Mouse (Mus musculus) lung, embryonic 16.5 days (tissue): Measurements from ENCODE around the gene Evi5l. TPM values are rescaled to one million over a fixed set of nuclear protein-coding genes. Genes with fewer than 3 reads are reported as not detected.

ENCODE experiments used
- ATAC-seq: fragments of 200-750 bp; cut with Nextera tagmentation; 2 replicates; pipeline ENCODE4 v1.8.0; 2017; ENCODE audit warnings: low read depth, mild to moderate bottlenecking, moderate library complexity
- H3K27ac ChIP-seq: fragments of 300-500 bp; sonication (generic); 2 replicates; pipeline ENCODE4 v1.5.1; 2014; ENCODE audit warnings: mild to moderate bottlenecking, control low read depth, low read length
- H3K27me3 ChIP-seq: fragments of 300-500 bp; sonication (generic); 2 replicates; pipeline ENCODE4 v1.6.1; 2014; ENCODE audit warnings: low read depth, low read length, mixed read lengths; ENCODE audit not compliant: control insufficient read depth, insufficient read depth
- H3K36me3 ChIP-seq: fragments of 300-500 bp; sonication (generic); 2 replicates; pipeline ENCODE4 v1.6.1; 2014; ENCODE audit warnings: low read length; ENCODE audit not compliant: control insufficient read depth, insufficient read depth
- H3K4me1 ChIP-seq: fragments of 300-500 bp; sonication (generic); replicated peaks from 2 replicates; pipeline ENCODE4 v1.6.1; 2014; ENCODE audit warnings: low read length, mixed read lengths; ENCODE audit not compliant: control insufficient read depth, insufficient read depth
- H3K4me2 ChIP-seq: fragments of 300-500 bp; sonication (generic); 2 replicates; pipeline ENCODE4 v1.6.1; 2014; ENCODE audit warnings: low read depth, low read length, control low read depth
- H3K4me3 ChIP-seq: fragments of 300-500 bp; sonication (generic); 2 replicates; pipeline ENCODE4 v1.5.1; 2014; ENCODE audit warnings: mild to moderate bottlenecking, low read length, control low read depth
- H3K9ac ChIP-seq: fragments of 300-500 bp; sonication (generic); 2 replicates; pipeline ENCODE4 v1.6.1; 2014; ENCODE audit warnings: low read length, control low read depth
- H3K9me3 ChIP-seq: fragments of 300-500 bp; sonication (generic); 2 replicates; pipeline ENCODE4 v1.6.1; 2016; ENCODE audit warnings: low read length; ENCODE audit not compliant: control insufficient read depth
- WGBS: fragments of 180-500 bp; shearing (Covaris S2); extraction: QIAGEN DNeasy Blood & Tissue Kit; methylation state at CpG from one replicate; pipeline ENCODE4 v1.1.7; 2014; 5-methylcytosine and 5-hydroxymethylcytosine counted together
- polyA plus RNA-seq: library from polyadenylated mRNA; unstranded; fragments of >200 nt; fragmentation: Nextera tagmentation; extraction: Ambion mirVana; gene quantifications from 2 replicates; pipeline ENCODE4 v1.2.1, GENCODE M21; 2015

The Evi5l gene
- polyA plus RNA-seq, 1 experiment from 2014 or later = 24.5 TPM

DNA sequence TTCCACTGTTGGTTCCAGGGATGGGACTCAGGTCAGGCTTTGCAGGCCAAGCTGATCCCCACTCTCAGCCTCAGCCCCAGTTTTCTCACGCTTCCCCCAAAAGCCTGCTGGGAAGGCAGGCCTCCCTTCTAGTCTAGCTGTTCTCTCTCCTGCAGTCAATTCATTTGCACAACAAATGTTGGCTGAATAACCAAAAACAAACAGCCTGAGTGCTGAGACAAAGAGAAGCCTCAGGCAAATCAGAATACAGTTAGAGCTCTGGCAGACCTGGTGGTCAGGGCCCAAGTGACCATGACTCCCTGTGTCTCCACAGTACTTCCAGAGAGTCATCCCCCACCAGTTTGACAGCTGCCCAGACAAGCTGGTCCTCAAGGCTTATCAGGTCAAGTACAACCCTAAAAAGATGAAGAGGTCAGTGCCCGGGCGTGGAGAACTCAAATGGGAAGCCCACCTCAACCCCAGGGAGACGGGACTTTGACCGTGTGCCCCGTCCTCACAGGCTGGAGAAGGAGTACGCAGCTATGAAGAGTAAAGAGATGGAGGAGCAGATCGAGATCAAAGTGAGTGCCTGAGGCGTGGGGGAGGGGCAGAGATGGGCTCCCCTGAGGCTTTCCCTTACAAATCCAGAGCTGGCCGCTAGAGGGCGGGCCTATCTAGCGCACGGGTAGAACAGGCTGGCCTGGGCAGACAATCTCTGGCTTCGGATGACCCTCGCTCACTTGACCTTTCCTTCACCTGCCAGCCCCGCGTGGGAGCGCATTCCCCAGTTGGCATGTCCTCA, 26.6 kb downstream of the Evi5l start:
- 9% methylated on average over 18 of the region's 18 CpGs for WGBS
- H3K27ac ChIP-seq = no peak overlapping the region
- H3K9ac ChIP-seq = no peak overlapping the region
- H3K4me2 ChIP-seq = peak overlapping the region; percentile 12; the same call in 1 of the 2 replicates
- no peak overlapping the region for H3K4me3 ChIP-seq
- H3K36me3 ChIP-seq = no peaks in the 10 kb centered on the region
- peak; percentile 90 for ATAC-seq
- no peaks in the 10 kb centered on the region for H3K27me3 ChIP-seq
- H3K4me1 ChIP-seq = 0 out of 2 replicates have a peak, but pooled peaks cover 2% of the 10 kb centered on the region
- no peaks in the 10 kb centered on the region for H3K9me3 ChIP-seq

DNA sequence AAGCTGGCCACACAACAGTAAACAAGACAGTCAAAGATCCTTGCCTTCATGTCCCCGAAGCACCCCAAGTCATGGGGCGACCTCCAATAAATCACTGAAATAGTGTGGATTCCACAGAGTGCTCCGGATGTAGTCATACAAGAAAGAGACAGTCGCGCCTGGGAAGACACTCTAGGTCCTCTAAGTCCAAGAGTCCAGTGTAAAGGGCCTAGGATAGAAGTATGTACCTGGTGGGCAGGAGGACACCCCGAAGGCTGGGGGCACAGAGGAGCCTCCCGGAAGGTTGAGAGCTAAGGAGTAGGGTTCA, 27.2 kb downstream of the Evi5l start:
- ATAC-seq = peak; percentile 15; the same call in 1 of the 2 replicates
- H3K9me3 ChIP-seq = no peaks in the 10 kb centered on the region
- H3K27ac ChIP-seq = no peak overlapping the region
- WGBS = 47% methylated on average over 7 of the region's 7 CpGs
- no peaks in the 10 kb centered on the region for H3K27me3 ChIP-seq
- peak overlapping the region; percentile 12; the same call in 1 of the 2 replicates for H3K4me2 ChIP-seq
- no peak overlapping the region for H3K9ac ChIP-seq
- 0 out of 2 replicates have a peak, but pooled peaks cover 2% of the 10 kb centered on the region for H3K4me1 ChIP-seq
- no peaks in the 10 kb centered on the region for H3K36me3 ChIP-seq
- H3K4me3 ChIP-seq = no peak overlapping the region

DNA sequence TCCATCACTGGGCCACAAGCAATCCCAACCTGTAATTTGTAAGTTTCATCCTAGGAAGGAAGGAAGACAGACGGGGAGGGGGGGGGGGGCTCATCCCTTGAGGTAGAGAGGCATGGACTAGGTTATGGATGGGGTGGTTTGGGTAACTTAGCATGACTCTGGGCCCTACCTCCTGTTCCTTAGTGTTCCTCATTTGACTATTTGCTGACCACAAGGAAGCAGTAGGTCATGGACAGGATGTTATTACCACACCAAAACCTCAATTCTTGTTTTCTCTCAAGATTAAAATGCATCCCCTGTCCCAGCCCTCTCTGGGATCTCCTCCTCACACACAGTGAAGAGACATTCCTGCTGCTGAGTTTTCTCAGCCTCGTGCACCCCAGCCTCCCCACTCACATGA, 35.0 kb downstream of the Evi5l start:
- H3K4me1 ChIP-seq = no peaks in the 10 kb centered on the region; the same call in 1 of the 2 replicates
- H3K36me3 ChIP-seq = no peaks in the 10 kb centered on the region; the same call in 1 of the 2 replicates
- H3K27me3 ChIP-seq = peaks cover 8% of the 10 kb centered on the region; the same call in 1 of the 2 replicates
- H3K9me3 ChIP-seq = no peaks in the 10 kb centered on the region
- no peak overlapping the region for H3K9ac ChIP-seq
- ATAC-seq = no peak
- H3K27ac ChIP-seq = no peak overlapping the region
- H3K4me2 ChIP-seq = no peak overlapping the region
- no peak overlapping the region for H3K4me3 ChIP-seq
- 56% methylated on average over 2 of the region's 2 CpGs for WGBS

DNA sequence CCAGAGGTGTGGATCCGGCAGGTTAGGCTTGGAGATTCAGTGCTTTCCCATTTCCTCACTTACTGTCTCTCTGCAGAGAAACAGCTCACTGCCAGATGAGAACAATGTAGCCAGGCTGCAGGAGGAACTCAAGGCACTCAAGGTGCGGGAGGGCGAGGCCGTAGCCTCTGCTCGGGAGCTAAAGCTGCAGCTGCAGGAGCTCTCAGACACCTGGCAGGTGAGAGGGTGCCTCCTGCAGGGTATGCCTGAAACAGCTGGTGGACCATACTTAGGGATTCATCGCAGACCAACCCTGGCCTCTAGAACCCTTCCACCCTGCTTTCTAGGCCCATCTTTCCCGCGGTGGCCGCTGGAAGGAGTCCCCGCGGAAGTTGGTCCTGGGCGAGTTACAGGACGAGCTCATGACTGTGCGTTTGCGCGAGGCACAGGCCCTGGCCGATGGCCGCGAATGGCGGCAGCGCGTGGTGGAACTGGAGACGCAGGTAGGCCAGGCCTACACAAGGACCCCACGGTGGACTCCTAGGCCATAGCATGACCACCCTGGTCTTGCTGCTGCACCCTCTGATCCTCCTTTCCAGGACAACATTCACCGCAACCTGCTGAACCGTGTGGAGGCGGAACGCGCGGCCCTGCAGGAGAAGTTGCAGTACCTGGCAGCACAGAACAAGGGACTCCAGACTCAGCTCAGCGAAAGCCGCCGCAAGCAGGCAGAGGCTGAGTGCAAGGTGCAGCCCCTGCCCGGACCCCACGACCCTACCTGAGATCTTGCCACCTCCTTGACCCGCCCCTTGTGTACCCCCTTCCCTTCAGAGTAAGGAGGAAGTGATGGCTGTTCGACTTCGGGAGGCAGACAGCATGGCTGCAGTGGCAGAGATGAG, 39.1 kb downstream of the Evi5l start:
- 29% methylated on average over 38 of the region's 38 CpGs for WGBS
- H3K4me3 ChIP-seq = no peak overlapping the region
- no peaks in the 10 kb centered on the region; the same call in 1 of the 2 replicates for H3K4me1 ChIP-seq
- H3K4me2 ChIP-seq = peak overlapping the region; percentile 13
- H3K27ac ChIP-seq = no peak overlapping the region
- no peak overlapping the region for H3K9ac ChIP-seq
- H3K27me3 ChIP-seq = peaks cover 8% of the 10 kb centered on the region; the same call in 1 of the 2 replicates
- peak; percentile 46 for ATAC-seq
- H3K36me3 ChIP-seq = peaks cover 6% of the 10 kb centered on the region
- no peaks in the 10 kb centered on the region; the same call in 1 of the 2 replicates for H3K9me3 ChIP-seq

DNA sequence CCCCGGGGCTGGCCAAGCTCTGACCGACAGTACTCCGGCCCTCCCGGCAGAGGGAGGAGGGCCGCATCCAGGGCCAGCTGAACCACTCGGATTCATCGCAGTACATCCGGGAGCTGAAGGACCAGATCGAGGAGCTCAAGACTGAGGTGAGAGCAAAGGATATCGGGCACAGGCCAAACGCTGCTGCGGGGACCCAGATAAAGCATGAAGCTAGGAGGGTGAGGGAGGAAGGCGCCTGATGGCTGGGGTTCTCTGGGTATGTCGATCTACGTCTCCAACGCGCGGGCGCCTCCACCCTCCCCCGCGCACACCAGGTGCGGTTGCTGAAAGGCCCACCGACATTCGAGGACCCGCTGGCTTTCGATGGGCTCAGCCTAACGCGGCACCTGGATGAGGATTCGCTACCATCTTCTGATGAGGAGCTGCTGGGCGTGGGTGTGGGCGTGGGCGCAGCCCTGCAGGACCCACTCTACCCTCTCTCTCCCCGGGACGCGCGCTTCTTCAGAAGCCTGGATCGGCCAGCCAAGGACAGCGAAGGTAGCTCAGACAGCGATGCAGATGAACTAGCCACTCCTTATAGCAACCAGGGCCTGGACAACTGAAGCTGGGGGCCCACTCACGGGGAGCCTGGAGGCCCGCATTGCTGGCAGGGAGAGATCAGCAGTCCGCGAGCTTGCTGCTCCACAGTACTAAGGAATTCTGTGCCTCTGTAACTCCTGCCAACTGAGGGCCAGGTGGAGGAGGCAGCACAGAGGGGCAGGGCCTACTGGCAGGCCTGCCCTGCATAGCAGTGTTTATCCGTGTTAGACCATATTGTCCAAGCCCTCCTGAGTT, 40.0 kb downstream of the Evi5l start:
- peak overlapping the region; percentile 13 for H3K4me2 ChIP-seq
- no peaks in the 10 kb centered on the region; the same call in 1 of the 2 replicates for H3K9me3 ChIP-seq
- 23% methylated on average over 44 of the region's 44 CpGs for WGBS
- H3K27me3 ChIP-seq = peaks cover 8% of the 10 kb centered on the region; the same call in 1 of the 2 replicates
- no peak overlapping the region for H3K4me3 ChIP-seq
- H3K36me3 ChIP-seq = peaks cover 6% of the 10 kb centered on the region
- ATAC-seq = peak; percentile 63
- no peaks in the 10 kb centered on the region; the same call in 1 of the 2 replicates for H3K4me1 ChIP-seq
- no peak overlapping the region for H3K27ac ChIP-seq
- no peak overlapping the region for H3K9ac ChIP-seq

DNA sequence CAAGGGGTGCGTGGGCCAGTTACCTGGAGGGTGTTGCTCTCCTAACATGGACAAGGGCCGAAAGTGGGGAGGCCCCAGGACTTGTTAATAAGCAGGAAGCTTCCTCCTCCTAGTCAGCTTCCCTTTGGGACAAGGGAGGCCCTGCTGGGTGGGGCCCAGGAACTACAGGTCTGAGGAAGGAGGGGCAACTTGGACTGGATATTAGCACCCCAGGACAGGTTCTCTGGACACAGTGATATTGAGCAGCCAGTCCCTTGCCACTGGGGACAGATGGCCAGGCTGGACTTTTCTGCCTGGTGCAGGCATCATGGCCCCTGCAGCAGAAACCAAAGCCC, 40.6 kb downstream of the Evi5l start:
- Histone ChIP-seq H3K4me2 (no peak overlapping the region), H3K27me3 (peaks cover 8% of the 10 kb centered on the region; the same call in 1 of the 2 replicates), H3K9ac (no peak overlapping the region), H3K4me1 (no peaks in the 10 kb centered on the region; the same call in 1 of the 2 replicates), H3K9me3 (no peaks in the 10 kb centered on the region; the same call in 1 of the 2 replicates), H3K36me3 (peaks cover 6% of the 10 kb centered on the region), H3K27ac (no peak overlapping the region), H3K4me3 (no peak overlapping the region)
- WGBS = 64% methylated on average over 2 of the region's 2 CpGs
- ATAC-seq = no peak

DNA sequence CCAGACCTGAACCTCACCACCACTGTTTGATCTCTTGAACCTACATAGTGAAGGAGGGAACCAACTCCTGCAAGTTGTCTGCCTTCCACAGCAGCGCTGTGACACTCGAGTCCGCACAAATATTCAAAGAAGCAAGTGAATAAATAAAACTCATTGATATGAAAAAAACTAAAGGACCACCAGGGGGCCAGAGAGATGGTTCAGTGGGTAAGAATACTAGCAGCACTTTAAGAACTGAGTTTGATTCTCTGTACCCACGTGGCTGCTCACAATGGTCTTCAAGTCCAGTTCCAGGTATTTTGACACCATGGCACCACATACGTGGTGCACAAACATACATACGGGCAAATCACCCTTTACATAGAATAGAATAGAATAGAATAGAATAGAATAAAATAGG, 44.7 kb downstream of the Evi5l start:
- ATAC-seq = no peak
- peaks cover 6% of the 10 kb centered on the region; the same call in 1 of the 2 replicates for H3K36me3 ChIP-seq
- H3K9ac ChIP-seq = no peak overlapping the region
- no peaks in the 10 kb centered on the region; the same call in 1 of the 2 replicates for H3K9me3 ChIP-seq
- no peak overlapping the region for H3K27ac ChIP-seq
- H3K4me3 ChIP-seq = no peak overlapping the region
- WGBS = 65% methylated on average over 6 of the region's 6 CpGs
- peaks cover 15% of the 10 kb centered on the region for H3K4me1 ChIP-seq
- peaks cover 6% of the 10 kb centered on the region; the same call in 1 of the 2 replicates for H3K27me3 ChIP-seq
- no peak overlapping the region for H3K4me2 ChIP-seq

DNA sequence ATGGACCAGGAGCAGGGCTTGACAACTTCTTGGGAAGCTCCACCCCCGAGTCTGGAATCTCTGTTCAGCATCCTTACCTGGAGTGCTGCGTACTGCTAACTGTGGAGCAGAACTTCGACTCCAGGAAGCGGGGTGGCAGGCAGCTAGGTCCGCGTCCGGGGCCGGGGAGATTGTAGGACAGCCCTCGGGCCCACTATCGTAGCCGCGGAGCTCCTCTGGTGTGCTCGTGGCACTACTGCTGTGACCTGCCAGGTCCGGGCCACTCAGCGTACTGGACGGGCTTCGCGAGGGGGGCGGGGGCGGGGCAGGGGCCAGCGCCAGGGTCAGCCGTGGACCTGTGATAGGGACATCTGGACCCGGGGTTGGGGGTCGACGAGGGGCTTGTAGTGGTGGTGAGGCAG, 46.4 kb downstream of the Evi5l start:
- Histone ChIP-seq H3K9ac (peak overlapping the region; percentile 64), H3K36me3 (peaks cover 6% of the 10 kb centered on the region; the same call in 1 of the 2 replicates), H3K27me3 (peaks cover 19% of the 10 kb centered on the region), H3K9me3 (no peaks in the 10 kb centered on the region; the same call in 1 of the 2 replicates), H3K27ac (peak overlapping the region; percentile 90), H3K4me3 (peak overlapping the region; percentile 58), H3K4me1 (peaks cover 15% of the 10 kb centered on the region), H3K4me2 (peak overlapping the region; percentile 96)
- ATAC-seq = peak; percentile 15
- WGBS = under 1% methylated on average over 25 of the region's 25 CpGs
